Mouse (Mus musculus) kidney, adult 8-10 months (tissue): ENCODE data around the gene Lama2.

Experiments
- DNase-seq, 2 experiments: peaks; one replicate each; pipeline ENCODE4 v3.0.0; 2022

Lama2 gene

GRCm38 (mm10) chr10:27619658-27620057, at the start of gene Lama2:
Gene Lama2, minus strand, starts transcription at chr10:27619758.
- DNase-seq: no peak

GRCm38 (mm10) chr10:27664391-27664790, 44.8 kb upstream of the Lama2 start:
- DNase-seq: no peak

GRCm38 (mm10) chr10:27663396-27663795, 43.8 kb upstream of the Lama2 start:
- DNase-seq: no peak

GRCm38 (mm10) chr10:27654164-27654563, 34.6 kb upstream of the Lama2 start:
- no peak for DNase-seq

GRCm38 (mm10) chr10:27652694-27653335, 33.3 kb upstream of the Lama2 start:
- no peak for DNase-seq

GRCm38 (mm10) chr10:27635721-27636120, 16.2 kb upstream of the Lama2 start:
- DNase-seq: no peak

- DNase-seq: no peak
Measured at GRCm38 (mm10) chr10:27631002-27631401, 11.4 kb upstream of the Lama2 start.

GRCm38 (mm10) chr10:27621697-27622449, 2.3 kb upstream of the Lama2 start:
- no peak for DNase-seq

GRCm38 (mm10) chr10:27617522-27618020, 2.0 kb downstream of the Lama2 start:
- DNase-seq: no peak

GRCm38 (mm10) chr10:27616641-27617415, 2.7 kb downstream of the Lama2 start:
- DNase-seq: peak; percentile 1

- DNase-seq: no peak
Measured at GRCm38 (mm10) chr10:27595675-27596074, 23.9 kb downstream of the Lama2 start.

- DNase-seq: no peak
Measured at GRCm38 (mm10) chr10:27533217-27533616, 86.3 kb downstream of the Lama2 start.

- no peak for DNase-seq
Measured at GRCm38 (mm10) chr10:27508847-27509459, 110.6 kb downstream of the Lama2 start.

GRCm38 (mm10) chr10:27500863-27501262, 118.7 kb downstream of the Lama2 start:
- DNase-seq: no peak

- no peak for DNase-seq
Measured at GRCm38 (mm10) chr10:27488452-27488851, 131.1 kb downstream of the Lama2 start.

- DNase-seq: no peak
Measured at GRCm38 (mm10) chr10:27484041-27484440, 135.5 kb downstream of the Lama2 start.

GRCm38 (mm10) chr10:27475540-27475939, 144.0 kb downstream of the Lama2 start:
- DNase-seq: no peak

GRCm38 (mm10) chr10:27468274-27468673, 151.3 kb downstream of the Lama2 start:
- DNase-seq: no peak

- DNase-seq: no peak
Measured at GRCm38 (mm10) chr10:27413583-27414465, 205.7 kb downstream of the Lama2 start.

- no peak for DNase-seq
Measured at GRCm38 (mm10) chr10:27390753-27391152, 228.8 kb downstream of the Lama2 start.

- peak; percentile 65 to 66 for DNase-seq
Measured at GRCm38 (mm10) chr10:27387531-27387930, 232.0 kb downstream of the Lama2 start.

- DNase-seq: no peak
Measured at GRCm38 (mm10) chr10:27384636-27385035, 234.9 kb downstream of the Lama2 start.
